Mouse (Mus musculus): Measurements from ENCODE around the gene Tbxas1.

DNA sequence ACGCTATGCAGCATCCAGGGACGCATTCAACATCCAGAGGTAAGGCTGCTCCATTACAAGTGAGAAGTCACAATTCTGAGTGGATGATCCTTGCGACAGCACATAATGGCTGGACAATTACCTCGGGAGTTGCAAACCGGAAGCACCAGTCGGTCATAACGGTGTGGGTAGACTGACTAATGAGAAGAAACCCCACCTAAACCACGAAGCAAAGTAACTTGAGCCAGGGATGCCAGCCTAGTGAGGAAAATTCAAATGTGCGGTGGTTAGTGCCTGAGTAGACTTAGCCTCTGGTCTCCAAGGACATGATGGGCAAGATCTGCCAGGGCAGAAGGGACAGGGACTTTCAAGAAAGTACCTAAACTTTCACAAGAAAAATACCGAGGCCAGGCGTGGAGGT, 142.7 kb downstream of the Tbxas1 start:
- TF ChIP-seq CTCF (IDR thresholded peaks at IDR 0.05; ENCODE audit: low read depth), result no peak
- TF ChIP-seq EP300 (IDR thresholded peaks at IDR 0.05; ENCODE audit: low read depth), result no peak

Data from liver, embryonic 14.5 days (tissue).